Mouse (Mus musculus): ENCODE data around the gene Cd53. TPM values are rescaled to one million over a fixed set of nuclear protein-coding genes. Genes with fewer than 3 reads are reported as not detected.

Cd53 gene
- total RNA-seq (2023) = 100 to 1,000 TPM; 596 to 622 TPM

DNA sequence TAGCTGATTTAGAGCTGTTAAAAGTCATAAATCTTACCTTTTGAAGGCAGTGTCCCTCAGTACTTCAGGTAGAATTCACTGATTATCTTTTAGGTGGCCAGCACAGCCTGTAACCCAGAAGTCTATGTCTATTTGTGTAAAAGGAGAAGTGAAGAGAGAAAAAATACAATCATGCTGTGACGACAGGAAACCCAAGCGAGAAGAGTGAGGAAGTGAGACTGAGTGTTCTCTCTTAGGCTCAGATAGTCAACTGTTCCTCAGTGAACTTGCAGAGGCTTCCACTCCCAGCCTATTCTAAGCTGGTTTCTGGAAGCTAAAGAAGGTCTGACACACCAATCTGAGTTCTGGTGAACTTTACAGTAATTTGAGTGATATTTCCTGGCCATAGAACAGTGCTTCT, at the start of gene Cd53:
Cd53 (minus strand) TSS at position 220 of the 400 bp plus-strand sequence.

GRCm38 (mm10) chr3:106826187-106826586, 36.2 kb upstream of the Cd53 start, which contains the start of gene Olfr266:
Gene Olfr266, minus strand, starts transcription at chr3:106826287.

Other genes starting within 250 kb of the Cd53 start
- gene Dram2, start 242.4 kb downstream of the Cd53 start, total RNA-seq (2023) = 10 to 100 TPM; 34.6 to 45.5 TPM
- gene Cept1, start 242.3 kb downstream of the Cd53 start, total RNA-seq (2023) = 10 to 100 TPM; 50.2 to 63.2 TPM
- gene Lrif1, start 105.2 kb downstream of the Cd53 start, total RNA-seq (2023) = 10 to 100 TPM; 52.6 to 63.6 TPM
- gene Olfr266, start 36.1 kb upstream of the Cd53 start, total RNA-seq (2023) = not detected
- gene Kcna3, start 246.0 kb upstream of the Cd53 start, total RNA-seq (2023) = 10 to 100 TPM; 67.8 to 74.6 TPM